Mouse (Mus musculus) brain, embryonic 14.5 days (tissue): ENCODE data around the gene 1110008P14Rik.

ENCODE experiments used
- CTCF ChIP-seq: fragments of 200-500 bp; IDR thresholded peaks from 2 replicates; pipeline ENCODE4 v1.5.1; 2012; ENCODE audit warnings: inconsistent platforms, mild to moderate bottlenecking, moderate library complexity, borderline replicate concordance; ENCODE audit not compliant: insufficient read depth, insufficient read length; ENCODE audit errors: extremely low read depth
- POLR2A ChIP-seq: fragments of 200-500 bp; IDR thresholded peaks from 2 replicates; pipeline ENCODE4 v1.6.1; 2012; ENCODE audit warnings: mild to moderate bottlenecking, inconsistent platforms, borderline replicate concordance; ENCODE audit not compliant: poor library complexity, insufficient read depth, insufficient read length, severe bottlenecking; ENCODE audit errors: extremely low read depth

DNA sequence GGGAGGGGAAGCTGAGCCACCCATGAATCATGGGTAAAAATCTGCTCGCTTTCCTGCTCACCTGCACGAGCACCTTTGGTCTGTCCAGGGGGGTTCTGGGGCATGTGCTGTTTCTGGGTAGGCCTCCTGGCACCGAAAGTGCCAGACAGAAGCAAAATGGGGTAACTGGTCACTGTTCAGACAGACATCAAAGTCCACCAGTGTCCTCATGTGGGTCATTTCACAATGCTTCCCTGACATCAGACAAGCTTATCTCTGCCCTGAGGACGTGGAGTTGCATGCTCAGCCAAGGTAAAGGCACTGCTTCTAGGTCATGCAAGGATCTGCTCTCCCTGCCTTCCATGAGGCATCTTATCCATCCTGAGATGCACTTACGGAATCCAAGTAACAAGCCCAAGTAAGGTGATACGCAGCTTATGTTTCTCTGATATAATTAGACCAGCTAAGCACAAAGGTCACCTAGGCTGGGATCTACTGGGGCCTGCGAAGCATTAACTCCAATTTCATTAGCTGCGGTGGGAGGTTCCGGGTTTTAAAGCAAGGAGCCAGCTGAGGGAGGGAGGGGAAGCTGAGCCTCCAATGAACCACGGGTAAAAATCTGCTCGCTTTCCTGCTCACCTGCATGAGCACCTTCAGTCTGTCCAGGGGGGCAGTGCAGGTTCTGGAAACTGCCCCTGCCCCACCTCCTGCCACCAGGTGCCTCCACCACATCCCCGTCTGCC is 36.9 kb upstream of the 1110008P14Rik start:
- TF ChIP-seq CTCF, result no peak
- TF ChIP-seq POLR2A, result no peak
